Mouse (Mus musculus): Measurements from ENCODE around the gene Hoxa6. TPM values are rescaled to one million over a fixed set of nuclear protein-coding genes. Genes with fewer than 3 reads are reported as not detected.

Hoxa6 gene
- total RNA-seq, 2 experiments from 2014 or later, result not detected

GRCm38 (mm10) chr6:52160511-52161335, 47.8 kb downstream of the Hoxa6 start:
- ATAC-seq (replicated peaks; ENCODE audit: low FRiP score, low TSS enrichment, poor library complexity, severe bottlenecking), result no peak

- ATAC-seq (replicated peaks; ENCODE audit: low FRiP score, low TSS enrichment, poor library complexity, severe bottlenecking), result no peak
These were observed 48.5 kb downstream of the Hoxa6 start for GRCm38 (mm10) chr6:52159979-52160378.

GRCm38 (mm10) chr6:52159164-52159761, 49.3 kb downstream of the Hoxa6 start:
- no peak for ATAC-seq (replicated peaks; ENCODE audit: low FRiP score, low TSS enrichment, poor library complexity, severe bottlenecking)

- ATAC-seq (replicated peaks; ENCODE audit: low FRiP score, low TSS enrichment, poor library complexity, severe bottlenecking), result peak; percentile 93
These were observed 50.1 kb downstream of the Hoxa6 start, which contains the start of gene Hoxa1 for GRCm38 (mm10) chr6:52158276-52159051. Hoxa1 (minus strand) TSS chr6:52158317.

- no peak for ATAC-seq (replicated peaks; ENCODE audit: low FRiP score, low TSS enrichment, poor library complexity, severe bottlenecking)
These were observed 50.9 kb downstream of the Hoxa6 start for GRCm38 (mm10) chr6:52157466-52158275.

- ATAC-seq (replicated peaks; ENCODE audit: low FRiP score, low TSS enrichment, poor library complexity, severe bottlenecking), result no peak
These were observed 51.8 kb downstream of the Hoxa6 start for GRCm38 (mm10) chr6:52156551-52157200.

Other genes with a start within 250 kb of the Hoxa6 start
- 18.5 and 30.0 TPM in 2 replicates for gene Skap2, start 196.2 kb downstream of the Hoxa6 start, total RNA-seq (2014; fragmentation: Nextera tagmentation)
- 44.3 and 66.4 TPM in 2 replicates for gene Skap2, start 196.2 kb downstream of the Hoxa6 start, total RNA-seq (2017)
- not detected in 2 replicates for gene Hoxa1, start 50.4 kb downstream of the Hoxa6 start, total RNA-seq (2014; fragmentation: Nextera tagmentation)
- gene Hoxa1, start 50.4 kb downstream of the Hoxa6 start, total RNA-seq (2017), result 0.34 TPM in 1 of 2 replicates, not detected in the other
- 1.4 TPM in 1 of 2 replicates, not detected in the other for gene Hoxa2, start 43.9 kb downstream of the Hoxa6 start, total RNA-seq (2014; fragmentation: Nextera tagmentation)
- not detected in 2 replicates for gene Hoxa2, start 43.9 kb downstream of the Hoxa6 start, total RNA-seq (2017)
- gene 5730596B20Rik, start 31.2 kb downstream of the Hoxa6 start, total RNA-seq (2014; fragmentation: Nextera tagmentation), result not detected in 2 replicates
- gene 5730596B20Rik, start 31.2 kb downstream of the Hoxa6 start, total RNA-seq (2017), result not detected in 2 replicates
- 1.9 and 2.2 TPM in 2 replicates for gene Hoxa4, start 17.0 kb downstream of the Hoxa6 start, total RNA-seq (2014; fragmentation: Nextera tagmentation)
- gene Hoxa4, start 17.0 kb downstream of the Hoxa6 start, total RNA-seq (2017), result 0.46 and 0.66 TPM in 2 replicates
- gene Hoxa5, start 4.1 kb downstream of the Hoxa6 start, total RNA-seq (2014; fragmentation: Nextera tagmentation), result 1.1 and 2.6 TPM in 2 replicates
- gene Hoxa5, start 4.1 kb downstream of the Hoxa6 start, total RNA-seq (2017), result 0.56 and 0.76 TPM in 2 replicates
- 0.77 and 1.4 TPM in 2 replicates for gene Hoxa3, start 4.6 kb upstream of the Hoxa6 start, total RNA-seq (2014; fragmentation: Nextera tagmentation)
- gene Hoxa3, start 4.6 kb upstream of the Hoxa6 start, total RNA-seq (2017), result not detected in 2 replicates
- not detected in 2 replicates for gene Gm28308, start 4.6 kb upstream of the Hoxa6 start, total RNA-seq (2014; fragmentation: Nextera tagmentation)
- not detected in 2 replicates for gene Gm28308, start 4.6 kb upstream of the Hoxa6 start, total RNA-seq (2017)
- gene Hoxa7, start 13.1 kb upstream of the Hoxa6 start, total RNA-seq (2014; fragmentation: Nextera tagmentation), result 3.4 and 4.1 TPM in 2 replicates
- 2.6 and 3.1 TPM in 2 replicates for gene Hoxa7, start 13.1 kb upstream of the Hoxa6 start, total RNA-seq (2017)
- gene Hoxa9, start 22.4 kb upstream of the Hoxa6 start, total RNA-seq (2014; fragmentation: Nextera tagmentation), result 7.6 and 9.7 TPM in 2 replicates
- gene Hoxa9, start 22.4 kb upstream of the Hoxa6 start, total RNA-seq (2017), result 10.3 and 27.1 TPM in 2 replicates
- not detected in 2 replicates for gene Hoxa10, start 32.1 kb upstream of the Hoxa6 start, total RNA-seq (2014; fragmentation: Nextera tagmentation)
- gene Hoxa10, start 32.1 kb upstream of the Hoxa6 start, total RNA-seq (2017), result 0.34 TPM in 1 of 2 replicates, not detected in the other
- gene Hoxa11, start 37.1 kb upstream of the Hoxa6 start, total RNA-seq (2014; fragmentation: Nextera tagmentation), result not detected in 2 replicates
- gene Hoxa11, start 37.1 kb upstream of the Hoxa6 start, total RNA-seq (2017), result not detected in 2 replicates
- not detected in 2 replicates for gene Hoxa13, start 52.2 kb upstream of the Hoxa6 start, total RNA-seq (2014; fragmentation: Nextera tagmentation)
- not detected in 2 replicates for gene Hoxa13, start 52.2 kb upstream of the Hoxa6 start, total RNA-seq (2017)
- not detected in 2 replicates for gene Evx1, start 104.8 kb upstream of the Hoxa6 start, total RNA-seq (2014; fragmentation: Nextera tagmentation)
- gene Evx1, start 104.8 kb upstream of the Hoxa6 start, total RNA-seq (2017), result not detected in 2 replicates

All from megakaryocyte-erythroid progenitor cell, adult 5-6 weeks (primary cell).